Mouse (Mus musculus): ENCODE measurements around the gene Msh2.
"Not testable (repeated sequence)": the region's sequence is repeated elsewhere in the genome, so short reads cannot be mapped to it uniquely, and the experiment has no call there.

The Msh2 gene

DNA sequence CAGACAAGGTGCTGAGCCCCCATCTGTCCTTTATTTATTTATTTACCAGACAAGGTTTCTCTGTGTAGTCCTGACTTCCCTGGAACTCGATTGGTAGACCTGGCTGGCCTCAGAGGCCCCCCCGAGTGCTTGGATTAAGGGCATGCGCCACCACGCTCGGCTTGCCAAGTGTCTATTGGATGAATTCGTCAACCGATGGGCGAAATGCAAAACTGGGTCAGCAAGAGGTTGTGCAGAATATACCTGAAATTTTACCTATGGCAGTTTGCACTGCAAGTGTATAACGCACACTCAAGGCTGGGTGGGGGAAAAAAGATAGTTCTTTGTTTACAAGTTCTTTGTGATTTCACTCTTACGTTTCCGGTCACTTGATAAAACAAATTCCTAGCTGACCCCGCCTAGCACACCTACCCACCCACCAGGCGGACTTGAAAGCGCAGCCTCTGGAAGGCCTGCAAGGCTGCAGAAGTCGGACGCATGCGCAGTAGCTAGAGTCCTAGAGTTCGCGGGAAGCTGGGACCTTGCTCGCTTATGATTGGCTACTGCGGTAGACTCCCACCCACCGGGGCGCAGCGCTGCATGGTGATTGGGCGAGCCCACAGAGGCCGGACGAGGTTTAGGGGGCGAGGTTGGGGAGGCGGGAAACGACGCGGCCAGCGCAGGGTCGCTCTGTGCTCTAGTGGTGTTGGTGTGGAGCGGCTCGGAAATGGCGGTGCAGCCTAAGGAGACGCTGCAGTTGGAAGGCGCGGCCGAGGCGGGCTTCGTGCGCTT is at the start of gene Msh2:
Msh2 (plus strand) TSS at position 441 of the 771 bp plus-strand sequence.
- peak; percentile 98 for DNase-seq (ENCODE audit: low read depth, low spot score)

GRCm38 (mm10) chr17:87625510-87626086 is 46.5 kb upstream of the Msh2 start:
- DNase-seq (ENCODE audit: low read depth, low spot score), result no peak

- no peak for DNase-seq (ENCODE audit: low read depth, low spot score)
Observed at GRCm38 (mm10) chr17:87628144-87628543, 44.0 kb upstream of the Msh2 start.

- DNase-seq (ENCODE audit: low read depth, low spot score), result no peak
Observed at GRCm38 (mm10) chr17:87628706-87629105, 43.4 kb upstream of the Msh2 start.

GRCm38 (mm10) chr17:87637056-87637389 is 35.1 kb upstream of the Msh2 start:
- DNase-seq (ENCODE audit: low read depth, low spot score), result peak; percentile 57

- no peak for DNase-seq (ENCODE audit: low read depth, low spot score)
Observed at GRCm38 (mm10) chr17:87639242-87639641, 32.9 kb upstream of the Msh2 start.

DNA sequence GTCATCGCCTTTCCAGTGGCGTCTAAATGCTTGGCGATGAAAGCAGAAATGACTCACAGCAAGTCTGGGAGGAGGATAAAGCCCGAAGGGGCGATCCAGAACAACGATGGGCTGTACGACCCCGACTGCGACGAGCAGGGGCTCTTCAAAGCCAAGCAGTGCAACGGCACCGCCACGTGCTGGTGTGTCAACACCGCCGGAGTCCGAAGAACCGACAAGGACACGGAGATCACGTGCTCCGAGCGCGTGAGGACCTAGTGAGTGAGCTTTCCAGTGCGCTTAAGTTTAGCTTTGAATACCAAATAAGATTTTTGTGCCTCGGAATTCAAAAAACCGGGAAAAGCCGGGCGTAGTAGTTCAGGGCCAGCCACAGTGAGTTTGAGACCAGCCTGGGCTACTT is 31.9 kb upstream of the Msh2 start:
- no peak for DNase-seq (ENCODE audit: low read depth, low spot score)

DNA sequence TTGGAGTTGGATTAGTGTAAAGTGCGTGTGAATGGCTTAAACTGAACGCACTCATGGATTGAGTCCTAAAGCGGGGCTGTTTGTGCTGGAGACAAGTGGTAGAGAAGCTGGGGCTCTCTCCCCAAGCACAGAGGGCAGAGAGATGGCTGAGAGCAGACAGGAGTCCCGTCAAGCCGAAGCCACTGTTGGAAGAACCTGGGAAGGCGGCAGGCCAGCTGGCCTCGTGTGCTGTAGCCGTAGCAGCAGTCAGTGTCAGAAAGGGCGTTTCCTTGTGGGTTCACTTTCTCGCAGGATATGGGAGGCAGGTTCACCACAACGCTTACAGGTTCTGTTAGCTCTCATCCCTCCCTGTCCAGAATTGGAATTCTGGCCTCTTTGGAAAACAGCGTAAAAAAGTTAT is 31.1 kb upstream of the Msh2 start:
- no peak for DNase-seq (ENCODE audit: low read depth, low spot score)

GRCm38 (mm10) chr17:87642744-87643143 is 29.4 kb upstream of the Msh2 start:
- no peak for DNase-seq (ENCODE audit: low read depth, low spot score)

DNA sequence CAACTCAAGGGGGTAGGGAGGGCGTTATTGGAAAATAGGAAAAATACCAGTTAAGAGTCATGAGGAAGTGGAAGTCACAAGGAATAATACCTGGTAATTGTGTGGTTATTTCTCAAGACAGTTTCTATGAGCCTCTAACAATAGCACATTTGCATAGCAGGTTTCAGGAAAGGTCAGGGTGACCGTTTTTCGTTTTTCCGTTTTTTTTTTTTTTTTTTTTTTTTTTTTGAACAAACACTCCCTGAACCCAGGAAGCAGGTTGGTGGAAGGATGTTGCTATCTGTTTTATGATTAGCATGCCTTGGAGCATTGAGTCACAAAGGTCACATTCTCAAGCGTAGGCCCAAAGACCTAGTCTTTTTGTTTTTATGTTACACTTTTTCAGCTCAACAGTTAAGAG is 16.5 kb upstream of the Msh2 start:
- DNase-seq (ENCODE audit: low read depth, low spot score), result not testable (repeated sequence)

- DNase-seq (ENCODE audit: low read depth, low spot score), result peak; percentile 47
Observed at GRCm38 (mm10) chr17:87661958-87662573, 10.1 kb upstream of the Msh2 start.

DNA sequence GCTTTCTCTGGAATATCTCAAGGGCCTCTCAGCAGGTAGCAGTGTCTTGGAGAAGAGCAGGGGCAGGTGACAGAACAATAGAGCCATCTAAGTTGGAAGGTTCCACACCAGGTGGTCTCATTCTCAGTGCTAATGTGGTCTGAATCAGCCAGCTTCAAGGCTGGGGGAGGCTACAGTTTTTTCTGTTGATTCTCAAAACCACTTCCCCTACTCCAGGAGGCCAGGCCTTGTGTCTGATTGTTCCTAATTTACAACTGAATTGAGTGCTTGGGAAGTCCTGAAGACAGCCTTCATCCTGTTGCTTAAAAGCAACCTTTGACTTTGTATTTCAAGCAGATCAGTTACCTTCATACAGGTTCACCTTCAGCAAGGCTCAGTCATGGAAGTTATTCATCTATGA is 7.9 kb upstream of the Msh2 start:
- DNase-seq (ENCODE audit: low read depth, low spot score), result no peak

- peak; percentile 83 for DNase-seq (ENCODE audit: low read depth, low spot score)
Observed at GRCm38 (mm10) chr17:87665066-87665822, 6.9 kb upstream of the Msh2 start.

DNA sequence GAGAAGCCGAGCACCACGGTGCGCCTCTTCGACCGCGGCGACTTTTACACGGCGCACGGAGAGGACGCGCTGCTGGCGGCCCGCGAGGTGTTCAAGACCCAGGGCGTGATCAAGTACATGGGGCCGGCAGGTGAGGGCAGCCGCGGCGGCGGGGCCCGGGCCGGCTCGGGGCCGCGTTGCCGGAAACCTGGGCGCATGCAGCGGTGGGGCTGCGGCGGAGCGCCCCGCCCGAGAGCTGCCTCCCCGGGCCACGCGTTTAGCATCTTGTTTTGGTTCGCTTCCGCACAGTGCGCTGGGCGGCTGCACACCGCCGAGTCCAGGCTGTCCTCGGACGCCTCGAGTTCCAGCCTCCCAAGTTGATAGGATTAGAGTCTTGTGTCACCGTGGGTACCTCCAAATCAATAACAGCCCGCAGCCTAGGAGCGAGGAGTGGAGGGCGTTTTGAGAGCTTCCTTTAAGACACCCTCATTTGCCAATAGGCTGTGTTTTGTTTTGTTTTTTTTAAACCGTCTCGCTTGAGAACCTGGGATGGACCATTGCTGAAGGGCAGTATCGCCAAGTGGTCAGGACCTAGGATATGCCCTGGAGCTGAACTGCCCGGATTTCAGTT is 652 bp downstream of the Msh2 start:
- peak; percentile 71 for DNase-seq (ENCODE audit: low read depth, low spot score)

GRCm38 (mm10) chr17:87676916-87677474 is 4.9 kb downstream of the Msh2 start:
- not testable (repeated sequence) for DNase-seq (ENCODE audit: low read depth, low spot score)

GRCm38 (mm10) chr17:87677656-87678055 is 5.5 kb downstream of the Msh2 start:
- DNase-seq (ENCODE audit: low read depth, low spot score), result no peak

DNA sequence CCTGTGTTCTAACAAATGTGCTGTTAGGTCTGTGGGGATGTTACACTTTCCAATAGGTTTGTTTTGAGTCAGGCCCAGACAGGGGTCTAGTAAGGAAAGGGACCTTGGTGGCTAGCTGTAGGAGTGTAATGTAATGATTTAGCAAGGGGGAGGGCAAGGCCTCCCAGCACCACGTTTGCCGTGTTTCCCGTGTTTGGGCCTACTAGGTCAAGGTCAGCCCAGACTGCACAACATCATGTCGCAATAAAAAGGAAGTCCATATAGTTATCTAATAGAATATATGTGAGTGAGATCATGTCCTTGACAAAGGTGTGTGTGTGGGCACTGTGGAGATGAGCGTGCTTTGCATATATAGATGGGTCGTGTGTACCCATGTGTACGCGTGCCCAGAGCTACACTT is 17.1 kb downstream of the Msh2 start:
- DNase-seq (ENCODE audit: low read depth, low spot score), result no peak

DNA sequence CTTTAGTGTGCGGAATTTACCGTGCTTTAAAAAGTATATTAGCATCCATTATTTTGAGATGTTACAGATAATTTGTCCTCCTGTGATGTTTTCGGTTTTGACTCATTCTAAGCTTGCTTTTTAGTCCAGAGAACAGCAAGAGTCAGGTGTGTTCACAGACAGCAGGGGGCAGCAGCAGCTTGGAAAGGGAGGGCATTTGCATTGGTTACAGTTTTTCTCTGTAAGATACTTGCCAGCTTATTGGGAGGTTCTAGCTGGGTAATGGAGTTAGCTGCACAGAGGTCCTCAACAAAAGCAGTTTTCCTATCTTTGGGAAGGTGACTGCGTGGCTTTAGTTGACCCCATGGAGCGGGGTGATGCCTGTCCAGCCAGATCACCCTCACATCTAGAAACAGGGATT is 19.8 kb downstream of the Msh2 start:
- peak; percentile 68 for DNase-seq (ENCODE audit: low read depth, low spot score)

DNA sequence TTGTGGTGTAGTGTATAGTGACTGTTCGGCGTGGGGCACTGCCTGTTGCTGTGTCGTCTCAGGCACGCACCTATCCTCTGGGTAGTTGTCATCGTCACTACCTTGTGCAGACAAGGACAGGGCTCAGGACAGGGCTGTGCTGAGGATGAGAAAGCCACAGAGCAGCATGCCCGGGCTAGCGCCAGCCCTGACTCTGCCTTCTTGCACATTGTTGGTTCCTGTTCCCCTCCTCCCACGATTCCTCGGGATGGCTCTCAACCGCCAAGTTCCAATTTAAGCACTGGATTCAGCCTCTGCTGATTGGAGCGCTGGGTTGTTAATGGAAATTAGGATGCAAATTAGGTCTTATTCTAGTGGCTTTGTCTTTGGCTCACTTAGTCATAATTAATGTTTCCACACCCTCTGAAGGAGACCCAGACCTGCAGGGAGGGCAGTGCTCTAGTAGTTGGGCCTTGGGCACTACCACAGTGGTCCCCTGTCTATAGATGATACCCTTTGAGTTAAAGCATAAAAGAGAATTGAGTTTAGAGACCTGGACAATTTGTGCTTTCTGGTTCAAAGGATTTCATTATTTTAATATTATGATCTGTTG is 23.8 kb downstream of the Msh2 start:
- no peak for DNase-seq (ENCODE audit: low read depth, low spot score)

GRCm38 (mm10) chr17:87696814-87697213 is 24.7 kb downstream of the Msh2 start:
- no peak for DNase-seq (ENCODE audit: low read depth, low spot score)
